Mouse (Mus musculus) lung, embryonic 16.5 days (tissue): ENCODE results near the gene Fam19a4. TPM values are rescaled to one million over a fixed set of nuclear protein-coding genes. Genes with fewer than 3 reads are reported as not detected.

Source experiments
- ATAC-seq: fragments of 200-750 bp; cut with Nextera tagmentation; 2 replicates; pipeline ENCODE4 v1.8.0; 2017; ENCODE audit warnings: low read depth, mild to moderate bottlenecking, moderate library complexity
- H3K27ac ChIP-seq: fragments of 300-500 bp; sonication (generic); 2 replicates; pipeline ENCODE4 v1.5.1; 2014; ENCODE audit warnings: mild to moderate bottlenecking, control low read depth, low read length
- H3K27me3 ChIP-seq: fragments of 300-500 bp; sonication (generic); 2 replicates; pipeline ENCODE4 v1.6.1; 2014; ENCODE audit warnings: low read depth, low read length, mixed read lengths; ENCODE audit not compliant: control insufficient read depth, insufficient read depth
- H3K36me3 ChIP-seq: fragments of 300-500 bp; sonication (generic); 2 replicates; pipeline ENCODE4 v1.6.1; 2014; ENCODE audit warnings: low read length; ENCODE audit not compliant: control insufficient read depth, insufficient read depth
- H3K4me1 ChIP-seq: fragments of 300-500 bp; sonication (generic); replicated peaks from 2 replicates; pipeline ENCODE4 v1.6.1; 2014; ENCODE audit warnings: low read length, mixed read lengths; ENCODE audit not compliant: control insufficient read depth, insufficient read depth
- H3K4me2 ChIP-seq: fragments of 300-500 bp; sonication (generic); 2 replicates; pipeline ENCODE4 v1.6.1; 2014; ENCODE audit warnings: low read depth, low read length, control low read depth
- H3K4me3 ChIP-seq: fragments of 300-500 bp; sonication (generic); 2 replicates; pipeline ENCODE4 v1.5.1; 2014; ENCODE audit warnings: mild to moderate bottlenecking, low read length, control low read depth
- H3K9ac ChIP-seq: fragments of 300-500 bp; sonication (generic); 2 replicates; pipeline ENCODE4 v1.6.1; 2014; ENCODE audit warnings: low read length, control low read depth
- H3K9me3 ChIP-seq: fragments of 300-500 bp; sonication (generic); 2 replicates; pipeline ENCODE4 v1.6.1; 2016; ENCODE audit warnings: low read length; ENCODE audit not compliant: control insufficient read depth
- WGBS: fragments of 180-500 bp; shearing (Covaris S2); extraction: QIAGEN DNeasy Blood & Tissue Kit; methylation state at CpG from one replicate; pipeline ENCODE4 v1.1.7; 2014; 5-methylcytosine and 5-hydroxymethylcytosine counted together
- polyA plus RNA-seq: library from polyadenylated mRNA; unstranded; fragments of >200 nt; fragmentation: Nextera tagmentation; extraction: Ambion mirVana; gene quantifications from 2 replicates; pipeline ENCODE4 v1.2.1, GENCODE M21; 2015

Fam19a4 gene
- 0.59 and 0.64 TPM in 2 replicates for polyA plus RNA-seq

- H3K4me2 ChIP-seq: peak within 1 kb of the TSS; percentile 59
- H3K36me3 ChIP-seq: no peaks in the 10 kb centered on the region
- WGBS: under 1% methylated on average over 30 of the region's 30 CpGs
- peak within 1 kb of the TSS; percentile 50 for H3K4me3 ChIP-seq
- no peaks in the 10 kb centered on the region for H3K9me3 ChIP-seq
- no peak within 1 kb of the TSS for H3K27ac ChIP-seq
- ATAC-seq: peak; percentile 90
- no peak within 1 kb of the TSS for H3K9ac ChIP-seq
- peaks cover 23% of the 10 kb centered on the region for H3K27me3 ChIP-seq
- peaks cover 8% of the 10 kb centered on the region for H3K4me1 ChIP-seq
Measured at GRCm38 (mm10) chr6:97060074-97060681, at the start of gene Fam19a4. Gene Fam19a4, minus strand, starts transcription at chr6:97060413.

GRCm38 (mm10) chr6:97106777-97107176 lies 46.6 kb upstream of the Fam19a4 start:
- WGBS: 18% methylated on average over 2 of the region's 2 CpGs
- Histone ChIP-seq H3K4me3 (no peak overlapping the region), H3K4me2 (no peak overlapping the region), H3K27ac (no peak overlapping the region), H3K36me3 (0 out of 2 replicates have a peak, but pooled peaks cover 2% of the 10 kb centered on the region), H3K4me1 (no peaks in the 10 kb centered on the region; the same call in 1 of the 2 replicates), H3K9ac (no peak overlapping the region), H3K27me3 (peaks cover 6% of the 10 kb centered on the region; the same call in 1 of the 2 replicates), H3K9me3 (no peaks in the 10 kb centered on the region)
- peak; percentile 87 for ATAC-seq

- 65% methylated on average over 8 of the region's 8 CpGs for WGBS
- no peak for ATAC-seq
- Histone ChIP-seq H3K9me3 (no peaks in the 10 kb centered on the region), H3K27ac (no peak overlapping the region), H3K4me2 (no peak overlapping the region), H3K36me3 (no peaks in the 10 kb centered on the region), H3K4me1 (no peaks in the 10 kb centered on the region; the same call in 1 of the 2 replicates), H3K4me3 (no peak overlapping the region), H3K27me3 (peaks cover 6% of the 10 kb centered on the region; the same call in 1 of the 2 replicates), H3K9ac (no peak overlapping the region)
Measured at GRCm38 (mm10) chr6:97106106-97106505, 45.9 kb upstream of the Fam19a4 start.

- H3K27ac ChIP-seq: no peak overlapping the region
- no peaks in the 10 kb centered on the region for H3K36me3 ChIP-seq
- ATAC-seq: no peak
- H3K27me3 ChIP-seq: peaks cover 6% of the 10 kb centered on the region; the same call in 1 of the 2 replicates
- no peak overlapping the region for H3K4me2 ChIP-seq
- H3K9me3 ChIP-seq: no peaks in the 10 kb centered on the region
- 64% methylated on average over 7 of the region's 7 CpGs for WGBS
- no peak overlapping the region for H3K4me3 ChIP-seq
- H3K9ac ChIP-seq: no peak overlapping the region
- no peaks in the 10 kb centered on the region; the same call in 1 of the 2 replicates for H3K4me1 ChIP-seq
Measured at GRCm38 (mm10) chr6:97104264-97104852, 44.1 kb upstream of the Fam19a4 start.

- H3K27ac ChIP-seq: no peak overlapping the region
- 15% methylated on average over 15 of the region's 15 CpGs for WGBS
- H3K4me3 ChIP-seq: no peak overlapping the region
- H3K27me3 ChIP-seq: peaks cover 6% of the 10 kb centered on the region; the same call in 1 of the 2 replicates
- ATAC-seq: no peak
- H3K4me2 ChIP-seq: no peak overlapping the region
- no peaks in the 10 kb centered on the region; the same call in 1 of the 2 replicates for H3K4me1 ChIP-seq
- H3K36me3 ChIP-seq: no peaks in the 10 kb centered on the region
- no peaks in the 10 kb centered on the region for H3K9me3 ChIP-seq
- no peak overlapping the region for H3K9ac ChIP-seq
Measured at GRCm38 (mm10) chr6:97101958-97102702, 41.9 kb upstream of the Fam19a4 start.

- Histone ChIP-seq H3K27ac (no peak overlapping the region), H3K36me3 (no peaks in the 10 kb centered on the region), H3K4me1 (no peaks in the 10 kb centered on the region; the same call in 1 of the 2 replicates), H3K27me3 (peaks cover 6% of the 10 kb centered on the region; the same call in 1 of the 2 replicates), H3K4me2 (no peak overlapping the region), H3K9me3 (no peaks in the 10 kb centered on the region), H3K9ac (no peak overlapping the region), H3K4me3 (no peak overlapping the region)
- WGBS: 20% methylated on average over 12 of the region's 12 CpGs
- ATAC-seq: no peak
Measured at GRCm38 (mm10) chr6:97101190-97101957, 41.2 kb upstream of the Fam19a4 start.

- 0 out of 2 replicates have a peak, but pooled peaks cover 2% of the 10 kb centered on the region for H3K9me3 ChIP-seq
- 80% methylated on average over 2 of the region's 2 CpGs for WGBS
- H3K9ac ChIP-seq: no peak overlapping the region
- no peaks in the 10 kb centered on the region for H3K4me1 ChIP-seq
- no peak overlapping the region for H3K4me3 ChIP-seq
- no peak overlapping the region for H3K27ac ChIP-seq
- H3K36me3 ChIP-seq: no peaks in the 10 kb centered on the region
- H3K4me2 ChIP-seq: no peak overlapping the region
- ATAC-seq: no peak
- no peaks in the 10 kb centered on the region for H3K27me3 ChIP-seq
Measured at GRCm38 (mm10) chr6:97082336-97082735, 22.1 kb upstream of the Fam19a4 start.

GRCm38 (mm10) chr6:97080016-97080415 lies 19.8 kb upstream of the Fam19a4 start:
- Histone ChIP-seq H3K4me3 (no peak overlapping the region), H3K9me3 (0 out of 2 replicates have a peak, but pooled peaks cover 2% of the 10 kb centered on the region), H3K36me3 (no peaks in the 10 kb centered on the region), H3K27me3 (no peaks in the 10 kb centered on the region), H3K27ac (no peak overlapping the region), H3K9ac (no peak overlapping the region), H3K4me2 (no peak overlapping the region), H3K4me1 (no peaks in the 10 kb centered on the region)
- no peak for ATAC-seq
- 42% methylated on average over 9 of the region's 9 CpGs for WGBS
